Mouse (Mus musculus) liver, postnatal 0 days (tissue): ENCODE data around the gene Mtss1l.

ENCODE experiments used
- CTCF ChIP-seq: sonication (generic); IDR thresholded peaks from 2 replicates; pipeline ENCODE4 v1.5.1; 2016; ENCODE audit warnings: antibody characterized with exemption, low read depth
- EP300 ChIP-seq: IDR thresholded peaks from 2 replicates; pipeline ENCODE4 v1.6.1; 2016; ENCODE audit warnings: antibody characterized with exemption, low read depth, mild to moderate bottlenecking

DNA sequence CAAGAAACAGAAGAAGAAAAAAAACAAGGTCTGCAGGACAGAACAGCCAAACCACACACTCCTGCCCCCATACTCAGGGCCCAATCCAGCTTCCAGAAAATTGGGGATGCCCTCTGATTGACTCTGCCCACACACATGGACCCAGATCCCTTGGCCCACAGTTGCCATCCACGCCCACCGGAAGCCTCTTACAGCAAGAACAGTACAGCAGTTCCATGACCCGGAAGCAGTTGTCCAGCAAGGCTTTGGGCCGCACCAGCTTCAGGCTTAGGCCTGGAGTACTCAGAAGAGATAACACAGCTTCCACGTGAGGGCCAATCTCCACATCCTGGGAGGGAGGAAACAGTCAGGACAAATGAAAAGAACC is 21.2 kb downstream of the Mtss1l start:
- TF ChIP-seq CTCF (no peak), EP300 (no peak)
